Mouse (Mus musculus): ENCODE measurements around the gene Pla2g4d. TPM values are rescaled to one million over a fixed set of nuclear protein-coding genes. Genes with fewer than 3 reads are reported as not detected.

Pla2g4d gene
- not detected in 2 replicates for polyA plus RNA-seq (2015; fragmentation: Nextera tagmentation; extraction: Ambion mirVana)

- H3K9me3 ChIP-seq (replicated peaks): no peaks in the 10 kb centered on the region
- ATAC-seq (ENCODE audit: low read depth): no peak
- H3K36me3 ChIP-seq: no peaks in the 10 kb centered on the region
- no peak within 1 kb of the TSS for H3K9ac ChIP-seq
- no peaks in the 10 kb centered on the region for H3K27me3 ChIP-seq
- H3K4me3 ChIP-seq (replicated peaks): no peak within 1 kb of the TSS
- 57% methylated on average over 5 of the region's 5 CpGs for WGBS (ENCODE audit: insufficient replicate concordance)
- no peak within 1 kb of the TSS for H3K27ac ChIP-seq
- H3K4me1 ChIP-seq (replicated peaks): no peaks in the 10 kb centered on the region
- H3K4me2 ChIP-seq: no peak within 1 kb of the TSS
- DNase-seq: no peak
Observed at GRCm38 (mm10) chr2:120288995-120289394, at the start of gene Pla2g4d. Pla2g4d (minus strand) TSS chr2:120289197.

GRCm38 (mm10) chr2:120337886-120338285, 48.9 kb upstream of the Pla2g4d start:
- Histone ChIP-seq H3K4me1 (replicated peaks) (no peaks in the 10 kb centered on the region), H3K36me3 (peaks cover 76% of the 10 kb centered on the region), H3K27me3 (no peaks in the 10 kb centered on the region), H3K27ac (no peak overlapping the region), H3K9me3 (replicated peaks) (no peaks in the 10 kb centered on the region), H3K4me3 (replicated peaks) (no peak overlapping the region), H3K9ac (no peak overlapping the region), H3K4me2 (no peak overlapping the region)
- no peak for DNase-seq
- no peak for ATAC-seq (ENCODE audit: low read depth)
- WGBS (ENCODE audit: insufficient replicate concordance): 79% methylated on average over 2 of the region's 2 CpGs

- H3K27ac ChIP-seq: no peak overlapping the region
- H3K4me1 ChIP-seq (replicated peaks): no peaks in the 10 kb centered on the region
- WGBS (ENCODE audit: insufficient replicate concordance): 81% methylated on average over 4 of the region's 4 CpGs
- DNase-seq (no peak), ATAC-seq (ENCODE audit: low read depth) (no peak)
- H3K36me3 ChIP-seq: peaks cover 74% of the 10 kb centered on the region
- no peak overlapping the region for H3K4me2 ChIP-seq
- H3K9me3 ChIP-seq (replicated peaks): no peaks in the 10 kb centered on the region
- H3K4me3 ChIP-seq (replicated peaks): no peak overlapping the region
- H3K27me3 ChIP-seq: no peaks in the 10 kb centered on the region
- H3K9ac ChIP-seq: no peak overlapping the region
Observed at GRCm38 (mm10) chr2:120331575-120331974, 42.6 kb upstream of the Pla2g4d start.

- Histone ChIP-seq H3K9me3 (replicated peaks) (no peaks in the 10 kb centered on the region), H3K4me2 (no peak overlapping the region), H3K27ac (no peak overlapping the region), H3K27me3 (no peaks in the 10 kb centered on the region), H3K36me3 (peaks cover 36% of the 10 kb centered on the region), H3K4me3 (replicated peaks) (no peak overlapping the region), H3K9ac (no peak overlapping the region), H3K4me1 (replicated peaks) (no peaks in the 10 kb centered on the region)
- WGBS (ENCODE audit: insufficient replicate concordance): 59% methylated on average over 4 of the region's 4 CpGs
- DNase-seq (no peak), ATAC-seq (ENCODE audit: low read depth) (no peak)
Observed at GRCm38 (mm10) chr2:120315077-120315476, 26.1 kb upstream of the Pla2g4d start.

GRCm38 (mm10) chr2:120314487-120314886, 25.5 kb upstream of the Pla2g4d start:
- H3K9me3 ChIP-seq (replicated peaks): no peaks in the 10 kb centered on the region
- H3K9ac ChIP-seq: no peak overlapping the region
- H3K4me2 ChIP-seq: no peak overlapping the region
- no peak for ATAC-seq (ENCODE audit: low read depth)
- no peaks in the 10 kb centered on the region for H3K27me3 ChIP-seq
- H3K36me3 ChIP-seq: peaks cover 33% of the 10 kb centered on the region
- WGBS (ENCODE audit: insufficient replicate concordance): 69% methylated on average over 4 of the region's 4 CpGs
- H3K4me3 ChIP-seq (replicated peaks): no peak overlapping the region
- H3K27ac ChIP-seq: no peak overlapping the region
- DNase-seq: no peak
- no peaks in the 10 kb centered on the region for H3K4me1 ChIP-seq (replicated peaks)

GRCm38 (mm10) chr2:120313976-120314375, 25.0 kb upstream of the Pla2g4d start, which contains the start of gene Pla2g4f:
Pla2g4f (minus strand) TSS chr2:120314165.
- ATAC-seq (ENCODE audit: low read depth) (no peak), DNase-seq (no peak)
- Histone ChIP-seq H3K27ac (no peak within 1 kb of the TSS), H3K4me2 (no peak within 1 kb of the TSS), H3K4me3 (replicated peaks) (no peak within 1 kb of the TSS), H3K4me1 (replicated peaks) (no peaks in the 10 kb centered on the region), H3K9ac (no peak within 1 kb of the TSS), H3K27me3 (no peaks in the 10 kb centered on the region), H3K9me3 (replicated peaks) (no peaks in the 10 kb centered on the region), H3K36me3 (peaks cover 27% of the 10 kb centered on the region)
- whole genome bisulfite sequencing (ENCODE audit: insufficient replicate concordance): 41% methylated on average over 3 of the region's 3 CpGs

- H3K27ac ChIP-seq: no peak overlapping the region
- no peaks in the 10 kb centered on the region for H3K4me1 ChIP-seq (replicated peaks)
- peaks cover 11% of the 10 kb centered on the region for H3K36me3 ChIP-seq
- H3K9me3 ChIP-seq (replicated peaks): no peaks in the 10 kb centered on the region
- DNase-seq (no peak), ATAC-seq (ENCODE audit: low read depth) (no peak)
- 60% methylated on average over 7 of the region's 7 CpGs for WGBS (ENCODE audit: insufficient replicate concordance)
- no peak overlapping the region for H3K4me3 ChIP-seq (replicated peaks)
- H3K27me3 ChIP-seq: no peaks in the 10 kb centered on the region
- H3K4me2 ChIP-seq: no peak overlapping the region
- no peak overlapping the region for H3K9ac ChIP-seq
Observed at GRCm38 (mm10) chr2:120312276-120312825, 23.4 kb upstream of the Pla2g4d start.

GRCm38 (mm10) chr2:120304113-120304512, 15.1 kb upstream of the Pla2g4d start:
- no peak overlapping the region for H3K27ac ChIP-seq
- H3K4me1 ChIP-seq (replicated peaks): no peaks in the 10 kb centered on the region
- no peaks in the 10 kb centered on the region for H3K36me3 ChIP-seq
- no peaks in the 10 kb centered on the region for H3K27me3 ChIP-seq
- H3K4me3 ChIP-seq (replicated peaks): no peak overlapping the region
- WGBS (ENCODE audit: insufficient replicate concordance): 9% methylated on average over 3 of the region's 3 CpGs
- no peaks in the 10 kb centered on the region for H3K9me3 ChIP-seq (replicated peaks)
- H3K4me2 ChIP-seq: no peak overlapping the region
- H3K9ac ChIP-seq: no peak overlapping the region
- ATAC-seq (ENCODE audit: low read depth): no peak
- no peak for DNase-seq

- H3K9me3 ChIP-seq (replicated peaks): no peaks in the 10 kb centered on the region
- H3K4me3 ChIP-seq (replicated peaks): no peak overlapping the region
- no peaks in the 10 kb centered on the region for H3K36me3 ChIP-seq
- H3K9ac ChIP-seq: no peak overlapping the region
- DNase-seq (no peak), ATAC-seq (ENCODE audit: low read depth) (no peak)
- no peak overlapping the region for H3K27ac ChIP-seq
- no peaks in the 10 kb centered on the region for H3K27me3 ChIP-seq
- H3K4me2 ChIP-seq: no peak overlapping the region
- 75% methylated on average over 6 of the region's 6 CpGs for WGBS (ENCODE audit: insufficient replicate concordance)
- H3K4me1 ChIP-seq (replicated peaks): no peaks in the 10 kb centered on the region
Observed at GRCm38 (mm10) chr2:120301076-120301475, 12.1 kb upstream of the Pla2g4d start.

GRCm38 (mm10) chr2:120299866-120300265, 10.9 kb upstream of the Pla2g4d start:
- ATAC-seq (ENCODE audit: low read depth): no peak
- Histone ChIP-seq H3K9me3 (replicated peaks) (no peaks in the 10 kb centered on the region), H3K9ac (no peak overlapping the region), H3K4me1 (replicated peaks) (no peaks in the 10 kb centered on the region), H3K27me3 (no peaks in the 10 kb centered on the region), H3K4me2 (no peak overlapping the region), H3K27ac (no peak overlapping the region), H3K4me3 (replicated peaks) (no peak overlapping the region), H3K36me3 (no peaks in the 10 kb centered on the region)
- no peak for DNase-seq
- 56% methylated on average over 4 of the region's 4 CpGs for WGBS (ENCODE audit: insufficient replicate concordance)

- Histone ChIP-seq H3K36me3 (no peaks in the 10 kb centered on the region), H3K27ac (no peak overlapping the region), H3K27me3 (no peaks in the 10 kb centered on the region), H3K9ac (no peak overlapping the region), H3K4me2 (no peak overlapping the region), H3K9me3 (replicated peaks) (no peaks in the 10 kb centered on the region), H3K4me1 (replicated peaks) (no peaks in the 10 kb centered on the region), H3K4me3 (replicated peaks) (no peak overlapping the region)
- no peak for ATAC-seq (ENCODE audit: low read depth)
- DNase-seq: no peak
- WGBS (ENCODE audit: insufficient replicate concordance): 9% methylated on average over 2 of the region's 2 CpGs
Observed at GRCm38 (mm10) chr2:120296160-120296559, 7.2 kb upstream of the Pla2g4d start.

GRCm38 (mm10) chr2:120291471-120292078, 2.6 kb upstream of the Pla2g4d start:
- ATAC-seq (ENCODE audit: low read depth) (no peak), DNase-seq (no peak)
- WGBS (ENCODE audit: insufficient replicate concordance): 58% methylated on average over 8 of the region's 9 CpGs
- Histone ChIP-seq H3K27ac (no peak overlapping the region), H3K4me2 (no peak overlapping the region), H3K4me3 (replicated peaks) (no peak overlapping the region), H3K4me1 (replicated peaks) (no peaks in the 10 kb centered on the region), H3K27me3 (no peaks in the 10 kb centered on the region), H3K9me3 (replicated peaks) (no peaks in the 10 kb centered on the region), H3K36me3 (no peaks in the 10 kb centered on the region), H3K9ac (no peak overlapping the region)

Data from liver, embryonic 13.5 days (tissue).